Mouse (Mus musculus) thymus, adult 18-20 months (tissue): ENCODE measurements at regions not wholly inside any gene's neighbourhood (a gene's known extent, or its start where the extent isn't known, plus 50 kb on each side); places are given as distances from the start of the nearest gene placed in this dataset.
A peak's percentile ranks its signal among the peaks of the same experiment; 100 is the strongest.
"Not testable (repeated sequence)": the region's sequence is repeated elsewhere in the genome, so short reads cannot be mapped to it uniquely, and the experiment has no call there.

Experiments
- DNase-seq, 2 experiments: peaks; one replicate each; pipeline ENCODE4 v3.0.0; 2022; ENCODE audit warnings: mixed read lengths in 2 of 2

DNA sequence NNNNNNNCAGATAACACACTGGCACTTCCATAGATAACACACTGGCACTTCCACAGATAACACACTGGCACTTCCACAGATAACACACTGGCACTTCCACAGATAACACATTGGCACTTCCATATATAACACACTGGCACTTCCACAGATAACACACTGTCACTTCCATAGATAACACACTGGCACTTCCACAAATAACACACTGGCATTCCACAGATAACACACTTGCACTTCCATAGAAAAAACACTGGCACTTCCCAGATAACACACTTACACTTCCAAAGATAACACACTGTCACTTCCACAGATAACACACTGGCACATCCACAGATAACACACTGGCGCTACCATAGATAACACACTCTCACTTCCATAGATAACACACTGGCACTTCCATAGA, 105.7 kb upstream of the Afdn start:
- DNase-seq: not testable (repeated sequence)

DNA sequence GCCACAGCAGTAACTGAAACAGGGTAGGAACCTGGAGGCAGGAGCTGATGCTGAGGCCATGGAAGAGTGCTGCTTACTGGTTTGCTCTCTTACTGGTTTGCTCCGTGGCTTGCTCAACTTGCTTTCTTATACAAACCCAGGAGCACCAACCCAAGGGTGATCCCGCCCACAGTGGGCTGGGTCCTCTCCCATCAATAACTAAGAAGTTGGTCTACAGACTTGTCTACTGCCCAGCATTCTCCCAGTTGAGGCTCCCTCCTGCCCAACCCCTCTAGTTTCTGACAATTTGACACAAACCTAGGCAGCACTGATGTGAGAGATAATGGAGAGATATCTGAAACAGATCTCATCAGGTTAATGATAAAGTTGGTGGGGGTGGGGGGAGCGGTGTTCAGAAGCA, 104.3 kb upstream of the Afdn start:
- DNase-seq: no peak

DNA sequence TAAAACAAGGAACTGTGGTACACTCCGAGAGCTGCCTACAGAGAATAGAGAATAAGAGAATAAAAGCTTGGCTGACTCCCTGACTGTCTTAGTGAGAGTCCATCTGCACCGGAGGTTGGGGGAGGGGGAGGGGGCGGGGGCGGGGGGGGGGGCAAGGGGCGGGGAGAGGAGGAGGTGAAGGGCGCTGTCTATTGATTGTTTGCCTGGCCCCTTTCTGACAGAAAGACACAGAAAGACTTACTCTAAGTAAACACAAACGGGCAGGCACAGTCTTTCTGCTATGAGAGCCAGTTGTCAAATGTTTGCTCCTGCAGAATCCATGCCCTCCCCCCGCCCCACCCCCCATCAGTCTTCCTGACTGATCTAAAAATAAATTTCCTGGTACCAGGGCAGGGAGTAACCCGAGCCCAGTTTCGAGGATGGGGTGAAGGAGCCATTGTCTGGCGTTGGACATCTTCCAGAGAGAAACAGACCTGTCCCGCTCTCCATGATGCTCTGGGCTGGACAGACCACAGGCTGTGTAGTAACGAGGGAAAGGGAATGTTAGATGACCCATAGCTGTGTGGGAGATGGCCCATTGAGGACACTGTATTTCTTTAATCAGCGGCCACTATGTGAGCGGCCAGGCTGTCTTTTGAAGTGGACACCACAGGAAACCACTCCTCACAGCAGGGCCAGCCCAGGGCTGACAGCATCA, 103.7 kb upstream of the Afdn start:
- no peak for DNase-seq

- DNase-seq: no peak
These were observed 103.2 kb upstream of the Afdn start for GRCm38 (mm10) chr17:13657182-13657562.

DNA sequence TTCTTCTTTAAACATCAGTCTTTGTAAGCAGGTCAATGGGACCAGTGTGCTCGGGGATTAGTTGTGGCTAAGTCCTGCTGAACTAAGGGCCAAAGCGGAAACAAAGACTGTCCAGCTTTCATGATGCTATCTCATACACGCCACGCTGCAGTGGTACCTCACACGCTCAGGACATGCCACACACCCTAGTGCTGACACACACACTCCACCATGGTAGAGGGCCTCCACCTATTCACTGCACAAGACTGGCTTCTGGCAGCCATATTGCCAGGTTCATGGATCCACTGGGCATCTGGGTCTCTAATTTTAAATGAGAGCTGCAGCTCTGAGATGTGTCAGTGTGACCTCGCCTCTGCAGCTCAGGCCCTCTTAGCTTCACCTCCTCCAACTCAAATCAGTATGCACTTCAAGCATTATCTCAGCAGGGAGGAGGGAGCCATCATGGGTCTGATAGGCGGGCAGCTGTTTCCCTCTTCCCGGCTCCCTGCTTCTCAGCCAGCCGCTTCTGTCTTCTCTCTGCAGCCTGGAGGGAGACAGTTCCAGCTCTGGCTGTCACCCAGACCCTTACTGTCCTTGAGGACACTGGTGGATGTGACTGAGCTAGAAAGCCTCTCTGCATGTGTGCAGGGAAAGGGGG, 102.6 kb upstream of the Afdn start:
- no peak for DNase-seq

- DNase-seq: no peak
These were observed 101.9 kb upstream of the Afdn start for GRCm38 (mm10) chr17:13658321-13658978.

- DNase-seq: peak; percentile 26 to 49
These were observed 101.2 kb upstream of the Afdn start for GRCm38 (mm10) chr17:13659103-13659502.

- DNase-seq: no peak
These were observed 100.4 kb upstream of the Afdn start for GRCm38 (mm10) chr17:13659943-13660342.

- no peak for DNase-seq
These were observed 99.3 kb upstream of the Afdn start for GRCm38 (mm10) chr17:13661023-13661422.

DNA sequence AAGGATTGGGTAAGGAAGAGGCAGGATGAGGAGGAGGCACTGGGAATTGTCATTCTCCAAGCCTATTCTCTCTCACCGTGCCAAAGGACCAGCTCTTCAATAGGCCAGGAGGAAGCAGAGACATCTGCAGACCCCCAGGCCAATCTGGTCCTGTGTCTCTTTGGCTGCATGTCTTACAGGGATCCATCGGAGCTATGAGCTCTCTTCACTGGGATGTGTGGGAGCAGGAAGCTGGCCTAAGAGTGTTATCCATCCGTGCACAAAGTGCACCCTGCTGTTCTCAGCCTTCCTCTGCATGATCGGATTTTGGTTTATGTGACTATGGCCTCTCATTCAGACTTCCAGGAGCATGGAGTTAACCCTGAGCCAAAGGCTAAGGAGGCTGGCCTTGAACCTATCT, 98.2 kb upstream of the Afdn start:
- no peak for DNase-seq
